Mouse (Mus musculus): ENCODE measurements around the gene Vwa3b. TPM values are rescaled to one million over a fixed set of nuclear protein-coding genes. Genes with fewer than 3 reads are reported as not detected.

Vwa3b gene
- polyA plus RNA-seq, 1 experiment from 2014 or later = 0.75 TPM

DNA sequence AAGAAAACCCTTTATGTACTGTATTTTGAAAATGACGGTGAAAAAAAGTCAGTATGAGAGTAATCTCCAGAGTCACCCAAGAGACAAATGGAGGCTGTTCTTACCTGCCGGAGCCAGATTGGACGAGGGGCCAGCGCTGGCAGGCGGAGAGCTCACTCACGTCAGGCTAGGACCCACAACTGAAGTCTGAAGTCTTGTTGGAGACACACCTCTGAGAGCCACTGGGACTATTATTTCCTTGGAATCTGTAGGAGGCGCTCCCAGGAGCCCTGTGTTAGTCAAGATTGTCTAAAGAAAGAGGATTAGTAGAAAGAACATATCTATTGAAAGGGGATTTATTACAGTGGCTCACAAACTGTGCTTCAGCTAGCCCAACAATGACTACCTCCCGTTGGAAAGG is 16.4 kb downstream of the Vwa3b start:
- H3K4me2 ChIP-seq = no peak overlapping the region
- no peaks in the 10 kb centered on the region for H3K4me1 ChIP-seq (replicated peaks)
- H3K9me3 ChIP-seq = 0 out of 2 replicates have a peak, but pooled peaks cover 3% of the 10 kb centered on the region
- H3K27ac ChIP-seq (replicated peaks) = no peak overlapping the region
- 90% methylated on average over 8 of the region's 8 CpGs for WGBS
- no peak for ATAC-seq (ENCODE audit: low FRiP score, low read depth)
- H3K36me3 ChIP-seq = no peaks in the 10 kb centered on the region
- no peaks in the 10 kb centered on the region for H3K27me3 ChIP-seq
- H3K9ac ChIP-seq = no peak overlapping the region
- H3K4me3 ChIP-seq = no peak overlapping the region

DNA sequence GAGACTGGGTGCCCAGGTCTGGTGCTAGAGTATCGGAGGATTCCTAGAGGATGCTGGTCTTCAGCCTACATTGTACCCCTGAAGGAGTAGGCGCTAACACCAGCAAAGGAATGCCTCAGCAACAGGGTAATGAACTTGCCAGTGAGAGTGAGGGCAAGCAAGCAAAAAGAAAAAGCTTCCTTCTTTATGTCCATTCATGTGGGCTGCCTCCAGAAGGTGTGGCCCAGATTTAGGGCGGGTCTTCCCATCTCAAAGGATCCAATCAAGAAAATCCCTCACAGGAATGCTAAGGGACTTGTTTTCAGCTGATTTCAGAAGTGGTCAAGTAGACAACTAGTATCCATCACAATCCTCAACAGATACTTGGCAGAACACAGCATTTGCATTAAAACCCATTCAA is 16.8 kb downstream of the Vwa3b start:
- H3K4me1 ChIP-seq (replicated peaks) = no peaks in the 10 kb centered on the region
- H3K36me3 ChIP-seq = no peaks in the 10 kb centered on the region
- no peak for ATAC-seq (ENCODE audit: low FRiP score, low read depth)
- no peak overlapping the region for H3K4me2 ChIP-seq
- H3K27ac ChIP-seq (replicated peaks) = no peak overlapping the region
- H3K27me3 ChIP-seq = no peaks in the 10 kb centered on the region
- H3K9me3 ChIP-seq = peaks cover 6% of the 10 kb centered on the region; the same call in 1 of the 2 replicates
- no peak overlapping the region for H3K9ac ChIP-seq
- 97% methylated on average over 3 of the region's 3 CpGs for WGBS
- H3K4me3 ChIP-seq = no peak overlapping the region

- H3K4me3 ChIP-seq = no peak overlapping the region
- H3K27ac ChIP-seq (replicated peaks) = no peak overlapping the region
- peaks cover 6% of the 10 kb centered on the region; the same call in 1 of the 2 replicates for H3K9me3 ChIP-seq
- H3K4me2 ChIP-seq = no peak overlapping the region
- ATAC-seq (ENCODE audit: low FRiP score, low read depth) = no peak
- 77% methylated on average over 5 of the region's 5 CpGs for WGBS
- H3K36me3 ChIP-seq = no peaks in the 10 kb centered on the region
- H3K4me1 ChIP-seq (replicated peaks) = no peaks in the 10 kb centered on the region
- H3K27me3 ChIP-seq = no peaks in the 10 kb centered on the region
- no peak overlapping the region for H3K9ac ChIP-seq
These were observed 19.1 kb downstream of the Vwa3b start for GRCm38 (mm10) chr1:37045472-37045871.

- peaks cover 6% of the 10 kb centered on the region; the same call in 1 of the 2 replicates for H3K9me3 ChIP-seq
- 50% methylated on average over 4 of the region's 4 CpGs for WGBS
- no peak overlapping the region for H3K4me3 ChIP-seq
- H3K27me3 ChIP-seq = no peaks in the 10 kb centered on the region
- H3K4me2 ChIP-seq = no peak overlapping the region
- no peak overlapping the region for H3K9ac ChIP-seq
- H3K4me1 ChIP-seq (replicated peaks) = no peaks in the 10 kb centered on the region
- ATAC-seq (ENCODE audit: low FRiP score, low read depth) = no peak
- H3K27ac ChIP-seq (replicated peaks) = no peak overlapping the region
- no peaks in the 10 kb centered on the region for H3K36me3 ChIP-seq
These were observed 22.8 kb downstream of the Vwa3b start for GRCm38 (mm10) chr1:37049159-37049558.

DNA sequence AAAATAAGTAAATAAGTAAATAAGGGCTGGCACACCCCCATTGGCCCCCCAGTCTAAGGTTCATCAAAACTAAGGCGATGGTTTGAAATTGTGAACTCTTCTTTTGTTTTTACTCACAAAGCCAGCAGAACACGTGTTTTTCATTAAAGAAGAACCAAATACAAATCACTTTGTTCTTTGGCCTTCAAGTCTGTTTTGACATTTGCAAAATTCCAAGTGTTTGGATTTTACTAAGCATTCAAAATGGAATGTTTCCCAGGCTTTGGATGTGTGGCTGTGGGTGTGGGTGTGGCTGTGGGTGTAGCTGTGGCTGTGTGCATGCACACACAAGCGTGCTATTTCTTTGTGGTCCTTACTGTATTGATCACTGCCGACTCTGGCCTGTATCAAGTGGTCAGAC is 27.3 kb downstream of the Vwa3b start:
- Histone ChIP-seq H3K36me3 (no peaks in the 10 kb centered on the region), H3K9me3 (no peaks in the 10 kb centered on the region), H3K27me3 (no peaks in the 10 kb centered on the region), H3K4me3 (no peak overlapping the region), H3K27ac (replicated peaks) (no peak overlapping the region), H3K4me2 (no peak overlapping the region), H3K4me1 (replicated peaks) (no peaks in the 10 kb centered on the region), H3K9ac (no peak overlapping the region)
- WGBS = 81% methylated on average over 4 of the region's 4 CpGs
- no peak for ATAC-seq (ENCODE audit: low FRiP score, low read depth)

DNA sequence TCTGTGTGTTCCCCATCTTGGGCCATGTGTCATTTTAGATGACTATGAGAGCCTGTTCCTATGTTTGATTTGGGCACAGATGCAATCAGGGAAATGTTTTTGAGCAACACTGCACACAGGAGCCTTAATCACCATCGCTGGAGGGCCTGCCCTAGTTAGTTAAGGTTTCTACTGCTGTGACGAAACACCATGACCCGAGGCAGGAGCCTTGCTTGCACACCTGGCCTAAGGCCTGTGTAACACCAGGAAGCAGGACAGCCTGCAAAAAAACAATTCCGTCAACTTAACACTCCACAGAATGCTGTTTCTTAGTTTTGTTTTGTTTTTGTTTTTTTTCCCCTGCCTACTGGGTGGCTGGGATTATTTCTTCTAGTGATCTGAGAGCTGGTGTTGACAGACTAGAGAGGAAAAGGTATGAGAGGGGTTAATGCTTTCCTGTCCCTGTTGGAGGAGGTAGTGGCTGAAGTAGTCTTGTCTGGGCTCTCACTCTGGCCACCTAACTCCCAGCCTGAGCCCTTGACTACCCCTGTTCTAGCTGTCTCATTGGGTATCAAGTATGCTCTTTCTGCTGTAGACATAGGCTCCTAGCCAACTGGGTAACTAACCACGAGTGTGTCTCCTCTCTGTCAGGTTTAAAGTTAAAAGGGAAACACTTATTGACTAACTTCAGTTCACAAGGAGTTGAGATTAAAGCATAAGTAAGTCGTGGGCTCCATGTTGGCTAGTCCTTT is 30.6 kb downstream of the Vwa3b start:
- Histone ChIP-seq H3K9ac (no peak overlapping the region), H3K4me1 (replicated peaks) (no peaks in the 10 kb centered on the region), H3K27ac (replicated peaks) (no peak overlapping the region), H3K4me3 (no peak overlapping the region), H3K9me3 (no peaks in the 10 kb centered on the region), H3K36me3 (no peaks in the 10 kb centered on the region), H3K4me2 (no peak overlapping the region), H3K27me3 (no peaks in the 10 kb centered on the region)
- WGBS = 87% methylated on average over 6 of the region's 6 CpGs
- ATAC-seq (ENCODE audit: low FRiP score, low read depth) = no peak

- no peak overlapping the region for H3K9ac ChIP-seq
- no peak overlapping the region for H3K27ac ChIP-seq (replicated peaks)
- ATAC-seq (ENCODE audit: low FRiP score, low read depth) = no peak
- no peaks in the 10 kb centered on the region for H3K36me3 ChIP-seq
- H3K4me3 ChIP-seq = no peak overlapping the region
- H3K27me3 ChIP-seq = no peaks in the 10 kb centered on the region
- H3K9me3 ChIP-seq = no peaks in the 10 kb centered on the region
- 72% methylated on average over 5 of the region's 5 CpGs for WGBS
- H3K4me2 ChIP-seq = no peak overlapping the region
- H3K4me1 ChIP-seq (replicated peaks) = no peaks in the 10 kb centered on the region
These were observed 34.5 kb downstream of the Vwa3b start for GRCm38 (mm10) chr1:37060856-37061255.

- Histone ChIP-seq H3K4me2 (no peak overlapping the region), H3K27ac (replicated peaks) (no peak overlapping the region), H3K36me3 (no peaks in the 10 kb centered on the region), H3K4me3 (no peak overlapping the region), H3K4me1 (replicated peaks) (no peaks in the 10 kb centered on the region), H3K27me3 (no peaks in the 10 kb centered on the region), H3K9ac (no peak overlapping the region), H3K9me3 (no peaks in the 10 kb centered on the region)
- 86% methylated on average over 5 of the region's 5 CpGs for WGBS
- ATAC-seq (ENCODE audit: low FRiP score, low read depth) = no peak
These were observed 36.7 kb downstream of the Vwa3b start for GRCm38 (mm10) chr1:37063053-37063452.

DNA sequence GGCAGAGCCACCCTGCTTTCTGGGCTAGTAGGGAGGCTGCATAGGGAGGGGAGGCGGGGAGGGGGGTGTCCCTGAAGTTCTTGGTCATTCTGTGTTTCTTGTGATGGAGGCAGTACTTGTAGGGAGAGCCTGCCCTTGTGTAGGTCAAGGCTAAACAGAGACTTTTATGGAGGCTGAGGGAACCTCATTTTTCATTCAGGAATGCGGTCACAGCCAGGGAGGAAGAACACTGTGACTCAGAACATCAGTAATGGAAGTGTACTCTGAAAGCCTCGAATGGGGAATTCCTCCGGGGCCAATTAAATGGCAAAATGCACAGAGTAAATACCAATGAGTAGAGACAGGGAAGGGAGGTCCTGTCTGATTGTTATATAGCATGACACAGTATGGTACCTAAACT is 37.4 kb downstream of the Vwa3b start:
- no peak for ATAC-seq (ENCODE audit: low FRiP score, low read depth)
- no peaks in the 10 kb centered on the region for H3K27me3 ChIP-seq
- H3K4me3 ChIP-seq = no peak overlapping the region
- no peaks in the 10 kb centered on the region for H3K36me3 ChIP-seq
- WGBS = 66% methylated on average over 4 of the region's 4 CpGs
- no peak overlapping the region for H3K27ac ChIP-seq (replicated peaks)
- H3K9ac ChIP-seq = no peak overlapping the region
- no peaks in the 10 kb centered on the region for H3K4me1 ChIP-seq (replicated peaks)
- H3K4me2 ChIP-seq = no peak overlapping the region
- H3K9me3 ChIP-seq = no peaks in the 10 kb centered on the region

GRCm38 (mm10) chr1:37065658-37066412 is 39.4 kb downstream of the Vwa3b start:
- 95% methylated on average over 11 of the region's 11 CpGs for WGBS

GRCm38 (mm10) chr1:37075759-37076158 is 49.4 kb downstream of the Vwa3b start:
- H3K9ac ChIP-seq = no peak overlapping the region
- WGBS = 94% methylated on average over 7 of the region's 7 CpGs
- ATAC-seq (ENCODE audit: low FRiP score, low read depth) = no peak
- H3K9me3 ChIP-seq = no peaks in the 10 kb centered on the region
- no peak overlapping the region for H3K27ac ChIP-seq (replicated peaks)
- H3K4me1 ChIP-seq (replicated peaks) = no peaks in the 10 kb centered on the region
- no peak overlapping the region for H3K4me3 ChIP-seq
- no peak overlapping the region for H3K4me2 ChIP-seq
- no peaks in the 10 kb centered on the region for H3K27me3 ChIP-seq
- no peaks in the 10 kb centered on the region for H3K36me3 ChIP-seq

More at GRCm38 (mm10) chr1:37065658-37066412, 39.4 kb downstream of the Vwa3b start:
- Histone ChIP-seq H3K27ac (replicated peaks) (no peak overlapping the region), H3K4me3 (no peak overlapping the region), H3K9me3 (no peaks in the 10 kb centered on the region), H3K36me3 (no peaks in the 10 kb centered on the region), H3K9ac (no peak overlapping the region), H3K4me1 (replicated peaks) (no peaks in the 10 kb centered on the region), H3K4me2 (no peak overlapping the region), H3K27me3 (no peaks in the 10 kb centered on the region)
- ATAC-seq (ENCODE audit: low FRiP score, low read depth) = no peak

DNA sequence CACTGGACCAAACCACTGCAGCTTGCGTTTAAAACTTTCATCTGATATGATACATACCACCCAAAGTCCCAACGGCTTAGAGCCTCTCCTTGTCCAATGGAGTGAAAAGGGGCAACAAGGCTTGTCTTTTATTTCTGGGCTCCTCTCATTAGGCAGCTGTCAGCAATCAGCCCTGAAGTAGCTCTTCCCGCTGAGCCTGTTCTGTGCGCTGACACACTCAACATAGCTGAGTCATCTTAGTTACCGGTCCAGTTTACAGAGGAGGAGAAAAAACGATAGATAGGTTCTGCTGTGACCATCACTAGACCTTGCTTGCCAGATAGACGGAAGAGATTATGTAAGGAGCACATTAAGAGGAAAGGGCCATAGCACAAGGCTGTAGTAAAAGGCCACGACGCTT is 50.9 kb downstream of the Vwa3b start:
- no peak overlapping the region for H3K4me3 ChIP-seq
- H3K4me2 ChIP-seq = no peak overlapping the region
- WGBS = 77% methylated on average over 9 of the region's 9 CpGs
- H3K27ac ChIP-seq (replicated peaks) = no peak overlapping the region
- no peaks in the 10 kb centered on the region for H3K9me3 ChIP-seq
- H3K9ac ChIP-seq = no peak overlapping the region
- no peaks in the 10 kb centered on the region for H3K36me3 ChIP-seq
- ATAC-seq (ENCODE audit: low FRiP score, low read depth) = no peak
- H3K27me3 ChIP-seq = no peaks in the 10 kb centered on the region
- H3K4me1 ChIP-seq (replicated peaks) = no peaks in the 10 kb centered on the region

All from hindbrain, embryonic 15.5 days (tissue).